Mouse (Mus musculus) embryo, embryonic 10.5 days (tissue): ENCODE data around the gene Crlf1.
"Not testable (repeated sequence)": the region's sequence is repeated elsewhere in the genome, so short reads cannot be mapped to it uniquely, and the experiment has no call there.

Experiments
- DNase-seq: peaks from one replicate; pipeline ENCODE4 v3.0.0-alpha.2; 2015; ENCODE audit warnings: low spot score

The Crlf1 gene

DNA sequence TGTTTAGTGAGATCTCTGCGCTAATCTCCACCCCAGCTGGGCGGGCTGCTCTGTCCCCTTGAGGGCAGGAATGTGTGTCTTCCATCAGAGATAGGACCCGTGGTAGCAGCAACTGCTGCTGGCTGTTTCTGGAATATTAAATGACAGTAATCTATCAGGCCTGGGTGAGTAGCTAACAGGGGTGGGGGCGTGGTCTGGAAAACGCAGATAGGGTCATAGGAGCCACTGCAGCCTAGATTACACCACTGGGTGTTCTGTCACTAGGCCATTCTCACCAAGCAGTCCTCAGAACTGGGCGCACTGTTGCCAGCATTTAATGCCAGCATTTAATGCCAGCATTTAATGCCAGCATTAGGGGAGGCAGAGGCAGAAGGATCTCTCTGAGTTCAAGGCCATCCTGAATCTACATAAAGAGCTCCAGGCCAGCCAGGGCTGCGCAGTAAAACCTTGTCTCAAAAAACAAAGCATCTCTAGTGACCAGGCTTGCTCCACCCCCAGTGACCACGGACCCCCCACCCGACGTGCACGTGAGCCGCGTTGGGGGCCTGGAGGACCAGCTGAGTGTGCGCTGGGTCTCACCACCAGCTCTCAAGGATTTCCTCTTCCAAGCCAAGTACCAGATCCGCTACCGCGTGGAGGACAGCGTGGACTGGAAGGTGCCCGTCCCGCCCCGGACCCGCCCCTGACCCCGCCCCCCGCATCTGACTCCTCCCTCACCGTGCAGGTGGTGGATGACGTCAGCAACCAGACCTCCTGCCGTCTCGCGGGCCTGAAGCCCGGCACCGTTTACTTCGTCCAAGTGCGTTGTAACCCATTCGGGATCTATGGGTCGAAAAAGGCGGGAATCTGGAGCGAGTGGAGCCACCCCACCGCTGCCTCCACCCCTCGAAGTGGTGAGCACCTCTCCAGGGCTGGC, 7.7 kb downstream of the Crlf1 start:
- DNase-seq = no peak

DNA sequence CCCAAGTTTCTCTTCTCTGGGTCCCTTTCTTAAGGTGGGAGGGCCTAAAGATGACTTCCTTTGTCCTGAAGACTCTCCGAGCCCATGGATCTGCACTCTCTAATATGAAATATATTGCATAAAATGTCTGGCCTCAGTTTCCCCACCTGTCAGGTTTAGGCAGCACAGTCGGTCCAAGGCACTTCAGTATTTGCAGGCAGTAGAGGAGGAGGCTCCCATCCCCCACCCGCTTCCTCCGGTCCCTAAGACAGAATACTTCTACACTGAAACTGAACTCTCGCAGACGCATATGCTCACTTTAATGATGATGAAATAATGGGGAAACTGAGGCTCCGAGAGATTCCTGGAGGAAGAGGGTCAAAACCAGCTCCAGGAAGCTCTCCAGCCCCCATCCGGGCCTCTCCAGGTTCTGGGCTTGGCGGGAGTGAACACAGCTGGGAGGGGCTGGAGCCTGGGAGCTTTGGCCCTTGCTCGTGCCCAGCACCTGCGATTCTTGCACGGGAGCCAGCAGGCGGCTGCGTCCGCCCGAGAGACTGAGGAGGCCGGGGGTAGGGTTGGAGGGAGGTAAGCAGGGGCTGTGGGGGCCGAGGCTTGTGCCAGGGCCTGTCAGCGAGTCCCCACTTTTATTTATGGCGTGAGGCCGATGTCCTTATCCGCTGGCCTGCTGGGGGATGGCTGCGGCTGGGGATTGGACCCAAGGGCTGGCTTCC, 9.0 kb downstream of the Crlf1 start:
- no peak for DNase-seq

DNA sequence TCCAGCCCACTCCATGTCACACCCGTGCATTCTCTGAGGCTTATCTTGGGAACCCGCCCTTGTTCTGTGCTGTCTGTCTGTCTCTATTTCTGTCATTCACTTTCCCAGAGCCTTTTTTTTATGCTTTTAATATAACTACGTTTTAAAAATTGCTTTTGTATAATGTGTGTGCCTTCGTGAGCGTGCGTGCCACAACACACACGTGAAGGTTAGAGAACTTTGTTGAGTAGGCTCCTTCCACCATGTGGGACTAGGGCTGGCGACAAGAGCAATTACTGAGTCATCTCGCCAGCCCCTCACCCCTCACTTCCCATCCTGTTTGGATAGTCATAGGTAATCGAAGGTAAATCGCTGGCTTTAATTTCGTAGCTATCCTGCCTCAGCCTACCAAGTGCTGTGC, 9.6 kb downstream of the Crlf1 start:
- DNase-seq = no peak

DNA sequence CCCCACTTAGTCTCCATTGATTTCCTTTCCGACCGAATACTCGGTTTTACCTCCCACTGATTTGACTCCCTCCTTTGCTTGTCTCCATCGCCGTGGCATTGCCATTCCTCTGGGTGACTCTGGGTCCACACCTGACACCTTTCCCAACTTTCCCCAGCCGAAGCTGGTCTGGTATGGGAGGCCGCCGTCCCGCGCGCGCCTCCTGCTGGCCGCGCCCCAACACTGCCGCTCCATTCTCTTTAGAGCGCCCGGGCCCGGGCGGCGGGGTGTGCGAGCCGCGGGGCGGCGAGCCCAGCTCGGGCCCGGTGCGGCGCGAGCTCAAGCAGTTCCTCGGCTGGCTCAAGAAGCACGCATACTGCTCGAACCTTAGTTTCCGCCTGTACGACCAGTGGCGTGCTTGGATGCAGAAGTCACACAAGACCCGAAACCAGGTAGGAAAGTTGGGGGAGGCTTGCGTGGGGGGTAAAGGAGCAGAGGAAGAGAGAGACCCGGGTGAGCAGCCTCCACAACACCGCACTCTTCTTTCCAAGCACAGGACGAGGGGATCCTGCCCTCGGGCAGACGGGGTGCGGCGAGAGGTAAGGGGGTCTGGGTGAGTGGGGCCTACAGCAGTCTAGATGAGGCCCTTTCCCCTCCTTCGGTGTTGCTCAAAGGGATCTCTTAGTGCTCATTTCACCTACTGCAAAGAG, 10.2 kb downstream of the Crlf1 start:
- DNase-seq = peak; percentile 81

DNA sequence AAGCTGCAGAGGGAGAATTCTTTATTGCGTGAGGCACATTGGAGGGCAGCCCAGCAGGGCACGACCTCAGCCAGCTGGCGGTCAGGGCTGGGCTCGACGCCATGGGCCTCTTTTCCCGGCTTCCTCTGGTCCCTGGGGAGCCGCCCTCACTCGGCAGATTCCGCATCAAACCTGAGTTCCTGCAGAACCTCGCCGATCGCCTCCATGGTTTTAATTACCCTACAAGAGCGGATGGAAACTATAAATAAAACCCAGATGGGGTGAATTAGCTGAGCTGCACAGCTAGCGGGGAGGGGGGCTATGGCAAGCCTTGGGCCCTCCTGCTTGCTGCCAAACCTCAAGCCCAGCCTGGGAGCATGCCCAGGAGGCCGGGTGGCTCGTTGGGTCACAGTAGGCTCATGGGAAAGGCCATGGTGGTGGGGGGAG, 11.3 kb downstream of the Crlf1 start:
- DNase-seq = peak; percentile 76

DNA sequence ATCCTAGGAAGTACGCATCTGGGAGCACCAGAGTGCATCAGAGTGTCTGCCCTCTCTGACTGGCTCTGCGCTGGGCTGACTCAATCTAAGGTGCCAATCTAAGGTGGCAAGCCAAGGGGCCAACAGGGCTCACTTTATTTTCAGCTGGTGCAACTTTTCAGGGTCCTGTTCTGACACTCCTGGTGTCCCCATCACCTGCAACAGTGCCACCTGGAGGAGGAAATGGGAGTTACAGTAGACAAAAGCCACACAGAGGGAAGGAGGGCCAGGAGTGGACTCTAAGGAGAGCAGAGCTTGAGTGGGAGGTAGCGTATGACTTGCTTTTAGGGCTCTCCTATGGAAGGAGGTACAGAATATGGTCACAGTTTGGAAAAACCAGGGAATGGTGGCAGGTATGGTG, 11.9 kb downstream of the Crlf1 start:
- peak; percentile 89 for DNase-seq

DNA sequence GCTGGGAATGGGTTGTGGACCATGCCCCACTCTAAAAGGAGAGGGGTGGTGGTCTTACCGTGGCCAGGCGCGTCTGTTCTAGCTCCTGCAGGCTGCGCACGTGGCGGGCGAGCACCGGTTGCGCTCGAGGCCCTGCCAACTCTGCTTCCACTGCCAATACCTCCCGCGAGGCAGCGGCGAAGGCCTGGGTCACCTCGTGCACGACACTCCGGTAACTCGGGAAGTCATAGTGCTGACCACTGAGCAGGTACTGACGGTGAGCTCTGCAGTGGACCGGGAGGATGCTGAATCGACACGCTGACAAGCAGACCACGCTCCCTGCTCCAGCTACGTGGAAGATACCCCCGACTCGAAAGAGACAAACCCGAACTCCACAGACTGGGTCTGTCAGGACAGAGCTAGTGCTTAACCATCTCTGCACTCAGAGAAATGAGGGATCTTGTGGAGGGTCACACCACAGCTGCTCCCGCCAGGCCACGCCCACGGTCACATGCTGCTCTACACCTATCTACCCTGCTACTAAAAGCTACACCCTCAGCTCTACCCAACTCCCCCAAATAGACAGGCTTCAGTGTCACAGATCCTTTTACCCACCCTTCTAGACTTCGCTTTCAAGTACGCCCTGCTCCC, 12.9 kb downstream of the Crlf1 start:
- DNase-seq = no peak

DNA sequence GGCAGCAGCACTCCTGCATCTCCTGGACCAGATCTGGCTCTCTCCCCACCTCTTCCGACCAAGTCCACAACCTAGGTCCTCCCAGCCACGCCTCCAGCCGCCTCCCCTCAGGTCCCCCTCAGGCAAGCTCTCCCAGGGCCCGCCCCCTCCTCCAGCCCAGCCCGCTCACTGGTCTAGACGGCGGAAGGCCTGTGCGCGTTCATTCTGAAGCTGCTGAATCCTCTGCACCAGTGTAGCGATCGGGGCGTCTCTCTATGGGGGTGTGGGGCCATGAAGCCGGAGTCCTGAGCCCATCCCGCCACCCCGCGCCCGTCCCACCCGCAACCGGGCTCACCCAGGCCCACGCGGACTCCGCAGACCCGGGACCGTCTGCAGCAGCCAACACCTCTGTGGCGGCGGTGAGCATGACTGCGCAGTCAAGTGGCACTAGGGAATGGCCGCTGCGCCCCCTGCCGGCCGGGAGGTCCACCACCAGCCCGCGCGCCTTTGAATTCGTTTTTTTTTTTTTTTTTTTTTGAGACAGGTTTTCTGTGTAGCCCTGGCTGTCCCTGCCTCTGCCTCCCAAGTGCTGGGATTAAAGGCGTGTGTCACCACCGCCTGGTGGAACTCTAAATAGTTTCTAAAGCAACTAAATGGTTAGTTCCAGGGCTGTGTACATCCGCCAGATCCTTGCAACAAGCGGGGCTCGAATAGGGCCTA, 13.5 kb downstream of the Crlf1 start, which contains the start of gene Rex1bd:
Rex1bd (minus strand) TSS at position 425 of the 699 bp plus-strand sequence.
- DNase-seq = peak; percentile 96

DNA sequence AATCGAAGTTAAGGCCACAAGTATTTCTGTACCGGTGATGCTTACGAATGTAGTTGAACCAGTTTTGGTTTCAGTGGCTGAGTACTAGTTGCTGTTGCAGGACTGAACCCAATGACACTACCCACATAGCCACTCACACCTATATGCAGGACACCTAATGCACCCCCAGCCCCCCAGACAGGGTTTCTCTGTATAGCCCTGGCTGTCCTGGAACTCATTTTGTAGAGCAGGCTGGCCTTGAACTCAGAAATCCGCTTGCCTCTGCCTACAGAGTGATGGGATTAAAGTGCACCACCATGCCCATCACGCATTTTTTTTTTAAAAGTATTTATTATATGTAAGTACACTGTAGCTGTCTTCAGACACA, 14.1 kb downstream of the Crlf1 start:
- no peak for DNase-seq

DNA sequence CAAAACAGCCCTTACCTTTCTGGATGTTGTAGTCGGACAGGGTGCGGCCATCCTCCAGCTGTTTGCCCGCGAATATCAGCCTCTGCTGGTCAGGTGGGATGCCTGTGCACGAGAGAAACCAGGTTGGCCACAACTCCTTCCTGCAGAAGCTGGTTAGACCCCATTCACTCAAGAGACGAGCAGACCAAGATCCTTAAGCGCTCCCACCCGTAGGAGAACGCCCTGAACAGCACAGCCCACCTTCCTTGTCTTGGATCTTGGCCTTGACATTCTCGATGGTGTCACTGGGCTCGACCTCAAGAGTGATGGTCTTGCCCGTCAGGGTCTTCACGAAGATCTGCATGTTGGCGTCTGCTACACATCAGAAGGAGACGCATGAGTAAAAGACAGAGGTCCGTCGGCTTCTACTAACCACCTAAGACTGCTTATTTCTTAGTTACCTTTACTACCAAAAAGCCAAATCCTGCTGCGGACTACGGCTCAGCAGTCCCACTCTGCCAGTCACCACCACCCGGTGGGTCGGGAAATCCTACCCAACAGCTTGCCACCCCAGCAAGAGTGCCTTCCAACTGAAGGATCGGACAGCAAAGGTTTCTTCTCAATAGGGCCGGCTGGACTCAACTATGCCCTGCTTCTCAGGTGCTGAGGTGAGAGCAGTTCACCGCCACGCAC, 16.5 kb downstream of the Crlf1 start:
- no peak for DNase-seq

DNA sequence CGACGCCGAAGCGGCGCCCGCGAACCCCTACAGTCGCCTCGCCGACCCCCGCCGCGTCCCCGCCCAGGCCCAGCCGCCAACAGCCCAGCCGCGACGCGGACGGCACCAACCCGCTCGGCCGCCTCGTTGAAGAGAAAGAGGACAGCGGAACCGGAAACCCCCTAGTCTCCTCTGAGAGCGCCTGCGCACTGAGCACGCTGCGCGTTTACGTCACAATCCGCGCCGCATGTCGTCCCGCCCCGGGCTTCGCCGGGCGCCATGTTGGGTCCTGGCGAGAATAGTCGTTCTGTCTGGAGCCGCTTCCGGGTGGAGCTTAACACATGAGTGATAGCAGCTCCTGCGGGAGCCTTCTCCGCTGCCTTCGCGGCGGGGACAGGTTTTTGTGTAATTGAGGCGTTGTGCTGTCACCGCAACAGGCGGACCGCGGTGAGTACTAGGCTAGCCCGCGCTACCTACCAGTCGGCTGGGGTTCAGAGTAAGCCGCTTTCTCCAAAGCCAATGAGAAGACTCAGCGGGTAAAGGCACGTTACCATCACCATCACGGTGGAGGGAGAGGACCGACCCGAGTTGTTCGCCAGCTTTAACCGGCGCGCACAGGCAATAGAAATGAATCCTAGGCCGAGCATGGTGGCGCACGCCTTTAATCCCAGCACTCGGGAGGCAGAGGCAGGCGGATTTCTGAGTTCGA, 17.4 kb downstream of the Crlf1 start, which contains the start of gene Uba52:
Uba52 (minus strand) TSS at position 574 of the 688 bp plus-strand sequence.
- DNase-seq = peak; percentile 98

DNA sequence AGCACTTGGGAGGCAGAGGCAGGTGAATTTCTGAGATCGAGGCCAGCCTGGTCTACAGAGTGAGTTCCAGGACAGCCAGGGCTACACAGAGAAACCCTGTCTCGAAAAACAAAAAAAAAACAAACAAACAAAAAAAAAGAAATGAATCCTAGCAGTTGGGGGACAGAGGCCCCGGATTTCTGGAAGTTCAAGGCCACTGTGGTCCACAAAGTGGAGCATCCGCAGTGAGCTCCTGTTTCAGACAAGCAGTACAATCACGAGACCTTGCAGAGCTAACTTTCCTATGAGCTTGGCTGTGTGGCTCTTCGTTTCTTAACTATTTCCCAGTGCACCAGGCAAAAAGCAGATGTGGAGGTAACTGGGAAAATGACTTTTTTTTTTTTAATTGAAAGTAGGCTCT, 18.2 kb downstream of the Crlf1 start:
- not testable (repeated sequence) for DNase-seq

DNA sequence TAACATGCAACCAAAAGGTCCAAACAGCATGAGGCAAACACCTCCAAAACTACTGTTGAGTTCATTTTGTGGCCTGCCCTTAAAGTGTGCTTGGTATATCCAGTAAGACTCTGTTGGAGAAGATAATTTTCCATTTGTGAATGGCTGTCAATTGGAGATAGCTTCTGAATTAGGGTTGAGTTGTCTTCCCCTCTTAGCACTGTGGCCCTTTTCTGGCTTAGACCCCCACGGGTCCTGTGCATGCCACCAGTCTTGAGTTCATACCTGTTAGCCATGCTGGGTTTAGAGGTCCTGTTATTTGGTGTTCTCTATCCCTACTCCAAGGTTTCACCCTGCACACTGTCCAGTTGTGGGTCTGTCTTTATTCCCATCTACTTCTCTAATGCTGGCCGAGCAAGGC, 18.8 kb downstream of the Crlf1 start:
- no peak for DNase-seq

DNA sequence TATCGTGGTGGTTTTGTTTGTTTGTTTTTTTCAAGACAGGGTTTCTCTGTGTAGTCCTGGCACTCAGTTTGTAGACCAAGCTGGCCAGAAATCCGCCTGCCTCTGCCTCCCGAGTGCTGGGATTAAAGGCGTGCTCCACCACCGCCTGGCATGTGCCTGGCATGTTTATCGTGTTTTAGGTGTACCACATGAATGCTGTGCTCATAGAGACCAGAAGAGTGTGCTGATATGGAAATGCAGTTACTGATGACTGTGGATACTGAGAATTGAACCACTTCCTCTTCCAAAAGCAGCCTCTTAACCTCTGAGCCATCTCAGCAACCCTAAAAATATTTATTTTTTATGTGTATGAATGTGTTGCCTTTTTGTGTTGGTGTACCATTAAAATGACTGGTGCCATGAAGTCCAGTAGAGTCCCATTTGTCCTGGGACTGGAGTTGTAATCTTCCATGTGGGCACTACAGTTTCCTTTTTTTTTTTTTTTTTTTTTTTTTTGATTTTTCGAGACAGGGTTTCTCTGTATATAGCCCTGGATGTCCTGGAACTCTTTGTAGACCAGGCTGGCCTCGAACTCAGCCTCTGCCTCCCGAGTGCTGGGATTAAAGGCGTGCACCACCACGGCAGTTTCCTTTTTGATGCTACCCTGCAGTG, 19.4 kb downstream of the Crlf1 start:
- DNase-seq = no peak

DNA sequence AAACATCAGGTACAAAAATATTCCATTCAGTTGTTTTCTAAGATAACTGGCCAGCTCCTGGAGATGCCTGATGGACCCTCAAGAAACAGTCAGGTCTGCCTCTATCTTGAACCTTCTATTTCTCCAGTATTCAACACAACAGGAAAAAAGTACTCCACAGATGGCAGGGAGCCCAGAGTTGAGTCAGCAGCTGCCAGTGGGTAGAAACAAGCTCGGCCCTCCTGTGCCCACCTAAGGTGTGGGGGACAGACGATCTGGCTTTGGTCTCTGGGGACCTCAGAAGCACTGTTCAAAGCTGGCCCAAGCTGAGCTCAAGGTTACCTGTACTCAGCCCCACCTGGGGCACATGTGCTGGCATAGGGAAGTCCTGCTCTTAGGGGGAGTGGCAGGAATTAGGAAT, 20.5 kb downstream of the Crlf1 start:
- DNase-seq = no peak

DNA sequence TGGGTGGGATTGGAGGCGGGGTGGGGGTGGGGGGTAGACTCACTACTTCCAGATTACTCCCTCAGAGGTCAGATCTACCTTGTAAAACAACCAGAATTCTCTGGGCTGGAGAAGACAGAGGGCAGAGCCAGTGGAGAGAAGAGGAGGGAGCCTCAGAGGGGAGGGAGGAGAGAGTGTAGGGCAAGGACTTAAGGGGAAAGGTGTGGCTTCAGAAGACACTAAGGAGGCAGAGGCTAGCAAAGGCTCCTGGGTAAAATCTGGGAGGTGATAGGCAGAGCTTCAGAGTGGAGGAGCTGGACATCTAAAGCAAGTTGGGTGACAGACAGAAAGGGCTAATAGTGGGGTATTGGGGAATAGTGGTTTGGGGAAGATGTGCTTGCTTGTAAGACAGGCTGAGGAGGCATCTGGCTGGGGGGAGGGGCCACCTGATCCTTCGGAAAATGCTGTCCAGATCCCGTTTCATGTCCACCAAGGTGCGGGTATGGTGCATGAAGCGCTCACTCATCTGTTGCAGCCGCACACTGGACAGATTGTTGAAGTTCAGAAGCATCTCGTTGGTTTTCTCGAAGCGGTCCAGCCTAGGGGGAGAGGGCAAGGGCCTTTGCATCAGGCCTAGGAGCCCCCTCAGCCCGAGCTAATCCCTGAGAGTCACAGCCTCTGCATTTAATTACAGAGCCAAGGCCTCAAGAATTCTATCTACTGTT, 25.1 kb downstream of the Crlf1 start:
- DNase-seq = no peak

DNA sequence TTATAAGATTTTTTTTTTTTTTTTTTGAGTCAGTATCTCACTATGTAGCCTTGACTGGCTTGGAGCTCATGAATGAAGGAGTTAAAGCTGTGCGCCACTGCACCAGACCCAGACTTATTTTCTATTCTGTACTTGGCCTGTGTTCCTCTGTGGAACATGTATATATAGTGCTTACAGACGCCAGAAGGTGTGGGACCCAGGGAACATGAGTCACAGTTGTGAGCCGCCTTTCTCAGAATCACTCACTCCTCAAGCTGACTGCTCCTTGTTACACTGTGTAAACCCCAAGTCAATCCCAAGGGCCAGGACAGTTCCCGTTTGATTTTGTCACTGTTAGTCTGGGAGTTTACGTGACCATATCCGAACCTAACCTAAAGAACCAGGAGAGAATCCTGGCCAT, 26.1 kb downstream of the Crlf1 start:
- no peak for DNase-seq

DNA sequence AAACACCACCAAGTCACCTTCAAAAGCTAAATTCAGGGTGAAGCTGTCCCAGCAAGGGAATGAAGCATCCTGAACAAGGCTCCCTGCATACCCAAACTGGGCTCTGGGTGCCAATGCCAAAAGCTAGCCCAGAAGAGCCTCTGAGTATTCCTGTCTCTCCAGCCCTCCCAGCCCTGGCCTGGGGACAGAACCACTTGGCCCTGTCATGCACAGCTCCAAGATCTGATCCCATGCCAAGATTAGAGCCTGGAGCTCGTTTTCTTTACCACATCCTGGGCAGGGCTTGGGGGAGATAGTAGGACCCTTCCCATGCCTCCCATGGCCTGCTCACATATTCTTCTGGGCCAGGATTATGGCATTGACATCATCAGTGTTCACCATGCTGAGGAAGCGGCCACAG, 26.6 kb downstream of the Crlf1 start:
- no peak for DNase-seq
